Mouse (Mus musculus) cortical plate, adult 2 months (tissue): ENCODE results near the gene Dtnb. TPM values are rescaled to one million over a fixed set of nuclear protein-coding genes. Genes with fewer than 3 reads are reported as not detected.

Source experiments
- H3K27ac ChIP-seq: fragments of 200-500 bp; 2 replicates; pipeline ENCODE4 v1.5.1; 2012; ENCODE audit warnings: low read length, control low read depth, inconsistent platforms; ENCODE audit not compliant: insufficient read depth
- H3K4me1 ChIP-seq: fragments of 200-500 bp; 2 replicates; pipeline ENCODE4 v1.6.1; 2011; ENCODE audit warnings: low read length; ENCODE audit not compliant: control insufficient read depth, insufficient read depth
- H3K4me3 ChIP-seq: fragments of 200-500 bp; 2 replicates; pipeline ENCODE4 v1.5.1; 2011; ENCODE audit warnings: mild to moderate bottlenecking, low read length, control low read depth; ENCODE audit not compliant: insufficient read depth
- CTCF ChIP-seq: fragments of 200-500 bp; IDR thresholded peaks from 2 replicates; pipeline ENCODE4 v1.5.1; 2011; ENCODE audit warnings: mild to moderate bottlenecking, control low read depth, low read length; ENCODE audit not compliant: insufficient read depth; ENCODE audit errors: extremely low read depth
- POLR2A ChIP-seq: fragments of 200-500 bp; IDR thresholded peaks from 2 replicates; pipeline ENCODE4 v1.6.1; 2011; ENCODE audit warnings: mild to moderate bottlenecking, low read length, control low read depth; ENCODE audit not compliant: insufficient read depth; ENCODE audit errors: extremely low read depth
- polyA plus RNA-seq: library from polyadenylated mRNA; depleted of rRNA; stranded (reverse); fragments of >200 nt; gene quantifications from 2 replicates; pipeline ENCODE4 v1.2.3, GENCODE M21; 2012

Gene Dtnb
- polyA plus RNA-seq, 1 experiment = 134 TPM

DNA sequence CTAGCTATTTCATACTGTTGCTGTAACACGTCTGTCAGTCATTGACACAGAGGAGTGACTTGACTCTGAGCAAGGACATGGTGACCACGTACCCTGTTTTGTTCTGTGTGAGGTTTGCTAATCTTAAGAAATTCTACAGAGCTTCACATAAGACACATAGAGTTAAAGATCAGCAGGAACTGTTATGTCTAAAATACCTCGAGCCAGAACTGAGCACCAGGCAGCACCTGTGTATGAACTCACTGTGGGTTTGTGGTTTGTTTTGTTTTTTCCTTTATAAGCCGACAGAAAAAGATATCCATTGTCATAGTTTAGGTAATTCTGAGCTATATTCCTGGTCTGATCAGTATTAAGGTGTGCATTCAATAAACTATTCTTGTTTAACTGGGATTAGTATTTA, 24.7 kb upstream of the Dtnb start:
- no peak for TF ChIP-seq CTCF
- no peak for TF ChIP-seq POLR2A
- Histone ChIP-seq H3K27ac (no peak overlapping the region), H3K4me3 (no peak overlapping the region), H3K4me1 (peaks cover 3% of the 10 kb centered on the region; the same call in 1 of the 2 replicates)

DNA sequence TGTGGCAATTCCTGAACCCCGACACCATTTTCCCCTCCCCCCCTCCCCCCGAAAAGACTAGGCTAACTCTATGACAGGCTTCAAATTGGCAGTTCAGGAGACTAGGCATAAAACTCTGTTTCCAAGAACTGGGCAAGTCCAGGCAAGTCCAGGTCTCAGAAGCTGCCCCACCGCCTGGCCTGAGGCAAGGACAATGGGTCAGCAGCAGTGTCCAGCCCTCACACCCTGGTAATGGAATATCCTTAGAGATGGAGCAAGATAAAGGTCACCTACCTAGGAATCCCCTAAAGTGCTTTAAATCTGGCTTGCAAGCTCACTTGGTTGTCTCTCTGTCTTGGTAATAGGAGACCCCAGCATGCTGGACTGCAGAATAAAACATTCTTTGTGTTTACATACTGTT, 24.3 kb upstream of the Dtnb start:
- peak overlapping the region; percentile 26; the same call in 1 of the 2 replicates for H3K27ac ChIP-seq
- 0 out of 2 replicates have a peak overlapping the region, but pooled peaks have one; percentile 0 for H3K4me3 ChIP-seq
- TF ChIP-seq CTCF = no peak
- TF ChIP-seq POLR2A = no peak
- peaks cover 3% of the 10 kb centered on the region; the same call in 1 of the 2 replicates for H3K4me1 ChIP-seq

DNA sequence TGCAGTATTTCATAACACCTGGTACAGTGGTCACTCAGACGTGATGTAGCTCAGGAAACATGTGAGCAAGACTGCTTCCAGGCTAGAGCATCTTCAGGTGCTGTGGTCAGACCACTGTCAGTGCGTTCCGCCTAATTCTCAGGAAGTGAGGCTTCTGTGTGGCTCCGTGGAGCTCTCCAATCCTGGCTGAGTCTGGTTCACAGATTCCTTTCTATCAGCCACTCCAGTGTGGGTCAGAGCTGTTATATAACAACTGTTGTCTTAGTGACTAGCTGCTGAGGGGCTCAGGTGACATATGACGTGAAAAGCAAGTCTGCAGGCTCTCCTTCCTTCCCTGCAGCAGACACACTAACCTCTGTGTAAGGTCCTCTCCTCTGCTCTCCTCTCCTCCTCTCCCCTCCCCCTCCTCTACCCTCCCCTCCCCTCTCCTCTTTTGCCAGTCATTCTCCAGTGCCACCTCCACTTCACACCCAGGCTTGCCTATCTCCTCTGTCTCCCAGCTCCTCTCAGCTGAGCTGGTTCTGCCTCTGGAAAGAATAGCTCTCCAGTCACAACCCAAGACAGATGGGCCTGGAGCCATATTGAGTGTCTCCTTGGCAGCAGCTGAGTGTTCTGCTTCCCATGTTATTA, 23.5 kb upstream of the Dtnb start:
- H3K4me3 ChIP-seq = peak overlapping the region; percentile 0; the same call in 1 of the 2 replicates
- H3K4me1 ChIP-seq = peaks cover 3% of the 10 kb centered on the region; the same call in 1 of the 2 replicates
- peak; percentile 58 for TF ChIP-seq POLR2A
- TF ChIP-seq CTCF = no peak
- peak overlapping the region; percentile 48 for H3K27ac ChIP-seq

GRCm38 (mm10) chr12:3550280-3550679, 21.9 kb upstream of the Dtnb start:
- peaks cover 3% of the 10 kb centered on the region; the same call in 1 of the 2 replicates for H3K4me1 ChIP-seq
- no peak overlapping the region for H3K27ac ChIP-seq
- TF ChIP-seq POLR2A (no peak), CTCF (no peak)
- no peak overlapping the region for H3K4me3 ChIP-seq

GRCm38 (mm10) chr12:3557414-3558319, 14.5 kb upstream of the Dtnb start:
- H3K4me1 ChIP-seq = no peaks in the 10 kb centered on the region
- TF ChIP-seq CTCF = no peak
- no peak for TF ChIP-seq POLR2A
- H3K27ac ChIP-seq = no peak overlapping the region
- no peak overlapping the region for H3K4me3 ChIP-seq

GRCm38 (mm10) chr12:3560596-3560995, 11.6 kb upstream of the Dtnb start:
- Histone ChIP-seq H3K4me3 (no peak overlapping the region), H3K4me1 (peaks cover 2% of the 10 kb centered on the region; the same call in 1 of the 2 replicates), H3K27ac (no peak overlapping the region)
- TF ChIP-seq POLR2A (no peak), CTCF (peak; percentile 67)

GRCm38 (mm10) chr12:3561032-3561431, 11.1 kb upstream of the Dtnb start:
- H3K4me1 ChIP-seq = peaks cover 2% of the 10 kb centered on the region; the same call in 1 of the 2 replicates
- TF ChIP-seq POLR2A (no peak), CTCF (no peak)
- H3K4me3 ChIP-seq = no peak overlapping the region
- H3K27ac ChIP-seq = no peak overlapping the region

DNA sequence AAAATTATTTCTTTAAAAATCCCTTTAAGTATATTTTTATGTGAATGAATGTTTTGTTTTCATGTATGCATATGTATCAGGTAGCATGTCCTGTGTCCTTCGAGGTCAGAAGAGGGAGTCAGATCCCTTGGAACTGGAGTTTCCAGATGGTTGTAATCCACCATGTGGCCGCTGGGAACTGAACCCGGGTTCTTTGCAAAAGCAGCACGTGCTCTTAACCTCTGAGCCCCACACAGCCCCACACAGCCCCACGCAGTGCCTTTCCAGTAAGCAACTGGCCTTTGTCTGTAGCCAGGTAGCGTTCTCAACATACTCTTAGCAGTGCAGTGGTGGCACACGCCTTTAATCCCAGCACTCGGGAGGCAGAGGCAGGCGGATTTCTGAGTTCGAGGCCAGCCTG, 9.4 kb upstream of the Dtnb start:
- no peak for TF ChIP-seq CTCF
- TF ChIP-seq POLR2A = no peak
- no peak overlapping the region for H3K4me3 ChIP-seq
- peaks cover 2% of the 10 kb centered on the region; the same call in 1 of the 2 replicates for H3K4me1 ChIP-seq
- H3K27ac ChIP-seq = no peak overlapping the region

- TF ChIP-seq POLR2A (no peak), CTCF (no peak)
- no peak overlapping the region for H3K27ac ChIP-seq
- H3K4me3 ChIP-seq = no peak overlapping the region
- peaks cover 5% of the 10 kb centered on the region for H3K4me1 ChIP-seq
These were observed 8.5 kb upstream of the Dtnb start for GRCm38 (mm10) chr12:3563659-3564058.
